Mouse (Mus musculus): ENCODE data around the gene Grik1.

Gene Grik1

DNA sequence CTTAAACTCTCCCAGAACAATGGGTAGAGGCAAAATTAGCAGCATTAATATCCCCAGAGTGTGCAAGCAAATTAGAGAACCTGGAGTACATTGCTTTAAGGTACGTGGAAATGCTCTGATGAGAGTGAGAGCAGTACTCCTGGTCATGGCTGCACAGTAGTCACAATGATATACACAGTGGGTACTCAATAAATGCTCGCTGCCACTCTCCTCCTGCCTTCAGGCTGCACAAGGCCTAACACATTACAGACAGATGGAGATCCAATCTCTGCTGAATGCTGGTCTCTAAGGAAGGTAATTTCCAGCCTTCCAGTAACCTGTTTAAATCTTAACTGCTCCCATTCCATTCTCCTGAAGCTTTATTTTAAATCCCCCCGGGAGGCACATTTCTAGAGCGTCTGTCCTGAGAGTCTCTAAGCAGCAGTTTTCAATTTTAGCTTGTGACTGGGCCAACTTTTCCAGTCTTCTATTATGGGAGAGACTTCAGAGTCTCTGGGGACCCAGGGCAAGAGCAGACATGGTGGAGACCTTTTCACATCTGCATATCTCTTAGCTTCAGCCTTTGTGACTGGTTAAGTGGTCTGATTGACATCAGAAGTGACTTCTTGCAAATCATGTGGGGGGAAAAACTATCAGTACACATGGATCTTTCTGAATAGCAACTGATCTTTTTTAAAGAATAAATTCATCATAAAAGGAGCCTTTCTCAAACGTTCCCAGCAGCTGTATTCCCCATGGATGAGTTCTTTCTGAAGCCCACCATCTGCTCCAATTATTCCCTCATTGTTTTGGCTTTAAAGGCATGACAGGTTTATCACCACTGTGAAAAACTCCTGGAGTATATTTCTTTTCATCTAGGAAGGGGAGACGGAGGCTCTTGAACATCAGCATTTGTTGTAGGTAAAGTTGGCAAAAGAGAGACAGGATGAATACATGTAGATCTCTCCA, 373.6 kb downstream of the Grik1 start:
- Histone ChIP-seq H3K27me3 (ENCODE audit: insufficient read depth, low read length) (no peaks in the 10 kb centered on the region), H3K4me1 (replicated peaks; ENCODE audit: low read depth, low read length) (no peaks in the 10 kb centered on the region), H3K9me3 (ENCODE audit: low read length) (no peaks in the 10 kb centered on the region), H3K36me3 (ENCODE audit: insufficient read depth, low read length) (no peaks in the 10 kb centered on the region), H3K4me3 (replicated peaks; ENCODE audit: low read length) (no peak overlapping the region)
- no peak for TF ChIP-seq NANOG (IDR thresholded peaks at IDR 0.05; ENCODE audit: borderline replicate concordance, low read length)

DNA sequence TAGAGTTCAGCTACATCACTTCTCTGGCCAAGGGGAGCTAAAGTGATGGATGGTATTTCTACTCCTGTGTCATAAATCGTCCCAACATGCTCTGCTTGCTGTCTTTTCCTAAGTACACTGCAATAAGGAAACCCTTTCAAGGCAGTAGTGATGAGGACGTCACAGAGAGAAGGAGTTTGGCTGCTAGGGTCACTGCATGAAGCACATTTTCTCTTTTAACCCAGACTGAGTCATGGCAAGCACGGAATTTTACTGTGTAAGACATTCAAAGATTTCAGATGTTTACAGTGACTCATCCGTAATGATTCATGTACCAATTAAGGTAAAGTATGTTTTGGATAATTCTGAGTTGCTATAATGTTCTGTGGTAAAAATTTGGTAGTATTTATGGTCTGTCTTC, 374.9 kb downstream of the Grik1 start:
- Histone ChIP-seq H3K4me3 (replicated peaks; ENCODE audit: low read length) (no peak overlapping the region), H3K27me3 (ENCODE audit: insufficient read depth, low read length) (no peaks in the 10 kb centered on the region), H3K4me1 (replicated peaks; ENCODE audit: low read depth, low read length) (no peaks in the 10 kb centered on the region), H3K9me3 (ENCODE audit: low read length) (no peaks in the 10 kb centered on the region), H3K36me3 (ENCODE audit: insufficient read depth, low read length) (no peaks in the 10 kb centered on the region)
- TF ChIP-seq POU5F1 (IDR thresholded peaks at IDR 0.05; ENCODE audit: borderline replicate concordance, low read length): no peak
- no peak for TF ChIP-seq CTCF (conservative IDR thresholded peaks at IDR 0.05; ENCODE audit: low read length)
- TF ChIP-seq NANOG (IDR thresholded peaks at IDR 0.05; ENCODE audit: borderline replicate concordance, low read length): no peak

DNA sequence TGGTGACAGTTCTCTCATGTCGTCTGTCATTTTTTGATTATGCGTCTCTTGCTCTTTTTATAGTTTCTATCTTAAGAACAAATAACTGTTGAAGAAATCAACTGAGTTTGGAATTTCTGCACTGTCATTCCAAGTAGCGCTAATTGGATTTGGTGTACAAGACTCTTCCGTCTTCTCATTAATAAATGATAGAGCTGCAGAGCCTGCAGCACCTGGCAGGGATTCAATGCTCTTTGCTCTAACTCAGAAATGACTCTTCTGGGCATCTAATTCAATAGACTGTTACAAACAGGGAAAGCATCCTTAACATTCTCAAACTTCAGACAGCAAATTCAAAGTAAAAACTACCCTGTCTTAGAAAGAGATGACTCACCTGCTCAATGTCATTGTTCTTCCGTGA, 376.3 kb downstream of the Grik1 start:
- no peak for TF ChIP-seq NANOG (IDR thresholded peaks at IDR 0.05; ENCODE audit: borderline replicate concordance, low read length)
- TF ChIP-seq CTCF (conservative IDR thresholded peaks at IDR 0.05; ENCODE audit: low read length): no peak
- TF ChIP-seq POU5F1 (IDR thresholded peaks at IDR 0.05; ENCODE audit: borderline replicate concordance, low read length): no peak
- H3K9me3 ChIP-seq (ENCODE audit: low read length): no peaks in the 10 kb centered on the region
- no peaks in the 10 kb centered on the region for H3K36me3 ChIP-seq (ENCODE audit: insufficient read depth, low read length)
- no peak overlapping the region for H3K4me3 ChIP-seq (replicated peaks; ENCODE audit: low read length)
- no peaks in the 10 kb centered on the region for H3K27me3 ChIP-seq (ENCODE audit: insufficient read depth, low read length)
- H3K4me1 ChIP-seq (replicated peaks; ENCODE audit: low read depth, low read length): no peaks in the 10 kb centered on the region

DNA sequence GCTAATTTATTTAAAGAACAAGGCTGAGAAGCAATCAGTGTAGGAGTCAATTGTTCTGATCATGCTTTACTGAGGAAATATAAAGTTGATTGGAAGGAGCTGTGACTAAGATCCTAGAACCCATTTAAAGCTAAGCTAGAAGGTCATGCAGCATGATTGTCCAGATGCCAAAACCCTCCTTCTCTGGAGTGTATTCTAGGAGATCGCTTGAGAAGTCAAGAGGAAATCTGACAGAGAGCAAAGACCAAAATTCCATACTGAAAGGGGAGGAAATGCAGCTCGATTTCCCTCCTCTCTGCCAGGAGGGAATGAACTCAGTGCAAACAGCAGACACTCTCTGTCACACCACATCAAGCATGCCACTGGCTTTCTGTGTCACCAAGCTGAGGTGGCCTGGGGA, 378.9 kb downstream of the Grik1 start:
- no peaks in the 10 kb centered on the region for H3K36me3 ChIP-seq (ENCODE audit: insufficient read depth, low read length)
- TF ChIP-seq NANOG (IDR thresholded peaks at IDR 0.05; ENCODE audit: borderline replicate concordance, low read length) (no peak), POU5F1 (IDR thresholded peaks at IDR 0.05; ENCODE audit: borderline replicate concordance, low read length) (no peak), CTCF (conservative IDR thresholded peaks at IDR 0.05; ENCODE audit: low read length) (no peak)

DNA sequence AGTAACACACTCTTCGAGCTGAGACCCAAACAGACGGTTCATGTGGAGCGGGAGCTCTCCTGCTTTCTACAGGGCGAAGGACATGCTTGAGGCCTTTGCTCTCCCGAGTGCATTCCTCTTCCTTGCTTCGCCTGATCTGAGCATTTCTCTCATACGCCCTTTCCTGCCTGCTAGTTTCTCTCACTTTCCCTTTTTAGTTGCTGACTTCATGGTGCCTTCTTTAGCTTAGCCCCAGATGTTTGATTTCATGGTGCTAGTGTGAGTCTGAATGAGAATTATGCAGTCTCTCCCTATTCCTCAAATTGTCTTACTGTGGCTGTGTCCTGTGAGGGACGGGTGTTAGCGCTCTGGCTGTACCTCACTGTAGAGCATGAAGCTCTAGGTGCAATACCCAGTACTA, 388.0 kb downstream of the Grik1 start:
- Histone ChIP-seq H3K4me3 (replicated peaks; ENCODE audit: low read length) (no peak overlapping the region), H3K4me1 (replicated peaks; ENCODE audit: low read depth, low read length) (no peaks in the 10 kb centered on the region), H3K36me3 (ENCODE audit: insufficient read depth, low read length) (no peaks in the 10 kb centered on the region), H3K9me3 (ENCODE audit: low read length) (no peaks in the 10 kb centered on the region; the same call in 1 of the 2 replicates), H3K27me3 (ENCODE audit: insufficient read depth, low read length) (no peaks in the 10 kb centered on the region)
- no peak for TF ChIP-seq POU5F1 (IDR thresholded peaks at IDR 0.05; ENCODE audit: borderline replicate concordance, low read length)
- no peak for TF ChIP-seq NANOG (IDR thresholded peaks at IDR 0.05; ENCODE audit: borderline replicate concordance, low read length)
- no peak for TF ChIP-seq CTCF (conservative IDR thresholded peaks at IDR 0.05; ENCODE audit: low read length)

More for the DNA sequence above, 378.9 kb downstream of the Grik1 start:
- Histone ChIP-seq H3K27me3 (ENCODE audit: insufficient read depth, low read length) (no peaks in the 10 kb centered on the region), H3K4me1 (replicated peaks; ENCODE audit: low read depth, low read length) (no peaks in the 10 kb centered on the region), H3K9me3 (ENCODE audit: low read length) (no peaks in the 10 kb centered on the region), H3K4me3 (replicated peaks; ENCODE audit: low read length) (no peak overlapping the region)

DNA sequence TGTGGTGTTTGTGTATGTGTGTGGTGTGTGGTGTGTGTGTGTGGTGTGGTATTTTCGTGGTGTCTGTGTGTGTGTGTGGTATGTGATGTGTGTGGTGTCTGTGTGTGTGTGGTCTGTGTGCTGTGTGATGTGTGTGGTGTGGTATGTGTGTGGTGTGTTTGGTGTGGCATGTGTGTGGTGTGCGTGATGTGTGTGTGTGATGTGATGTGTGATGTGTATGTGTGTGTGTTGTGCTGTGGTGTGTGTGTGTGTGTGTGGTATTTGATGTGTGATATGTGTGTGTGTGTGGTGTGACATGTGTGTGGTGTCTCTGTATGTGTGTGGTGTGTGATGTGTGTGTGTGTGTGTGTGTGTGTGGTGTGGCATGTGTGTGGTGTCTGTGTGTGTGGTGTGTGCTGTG, 388.9 kb downstream of the Grik1 start:
- Histone ChIP-seq H3K4me1 (replicated peaks; ENCODE audit: low read depth, low read length) (no peaks in the 10 kb centered on the region), H3K36me3 (ENCODE audit: insufficient read depth, low read length) (no peaks in the 10 kb centered on the region), H3K4me3 (replicated peaks; ENCODE audit: low read length) (no peak overlapping the region), H3K9me3 (ENCODE audit: low read length) (no peaks in the 10 kb centered on the region; the same call in 1 of the 2 replicates), H3K27me3 (ENCODE audit: insufficient read depth, low read length) (no peaks in the 10 kb centered on the region)
- TF ChIP-seq NANOG (IDR thresholded peaks at IDR 0.05; ENCODE audit: borderline replicate concordance, low read length) (no peak), CTCF (conservative IDR thresholded peaks at IDR 0.05; ENCODE audit: low read length) (no peak), POU5F1 (IDR thresholded peaks at IDR 0.05; ENCODE audit: borderline replicate concordance, low read length) (no peak)

DNA sequence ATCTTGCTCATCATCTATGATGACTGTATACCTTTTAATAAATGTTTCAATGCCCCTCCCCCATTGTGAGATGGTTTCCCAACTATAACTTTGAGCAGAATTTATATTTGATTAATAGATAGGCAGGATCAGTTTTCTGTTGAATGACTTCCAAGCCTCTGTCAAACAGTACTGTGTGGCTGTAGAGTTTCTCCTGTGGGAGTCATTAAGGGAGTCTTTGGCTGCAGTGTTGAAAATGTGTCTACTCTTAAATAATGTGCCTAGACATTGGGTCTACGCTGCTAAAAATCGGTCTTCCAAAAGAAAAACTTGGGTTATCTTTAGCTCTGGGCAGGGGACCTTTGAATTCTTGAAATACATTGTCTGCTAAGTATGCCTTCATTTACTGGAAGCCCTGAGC, 414.1 kb downstream of the Grik1 start:
- TF ChIP-seq POU5F1 (IDR thresholded peaks at IDR 0.05; ENCODE audit: borderline replicate concordance, low read length): no peak
- TF ChIP-seq NANOG (IDR thresholded peaks at IDR 0.05; ENCODE audit: borderline replicate concordance, low read length): no peak
- no peak for TF ChIP-seq CTCF (conservative IDR thresholded peaks at IDR 0.05; ENCODE audit: low read length)
- Histone ChIP-seq H3K36me3 (ENCODE audit: insufficient read depth, low read length) (no peaks in the 10 kb centered on the region), H3K4me1 (replicated peaks; ENCODE audit: low read depth, low read length) (no peaks in the 10 kb centered on the region), H3K4me3 (replicated peaks; ENCODE audit: low read length) (no peak overlapping the region), H3K9me3 (ENCODE audit: low read length) (no peaks in the 10 kb centered on the region), H3K27me3 (ENCODE audit: insufficient read depth, low read length) (no peaks in the 10 kb centered on the region)

DNA sequence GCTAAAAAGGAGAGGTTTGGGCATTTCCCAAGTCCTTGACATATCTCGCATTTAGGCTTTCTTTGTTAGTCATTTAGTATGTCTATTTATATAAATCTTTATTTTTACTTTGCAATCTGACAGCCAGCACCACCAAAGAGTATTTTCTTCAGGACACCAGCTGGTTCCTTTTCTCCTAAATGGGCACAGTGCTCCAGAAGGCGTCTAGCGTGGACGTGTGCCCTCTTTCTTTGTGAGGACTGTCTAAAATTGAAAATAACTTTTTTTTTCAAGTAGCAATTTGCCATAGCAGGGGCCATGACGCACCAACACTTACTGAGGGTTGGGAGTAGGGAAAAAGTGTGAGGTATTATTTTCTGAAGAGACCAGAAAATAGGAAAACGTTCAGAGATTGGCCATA, 425.5 kb downstream of the Grik1 start:
- no peaks in the 10 kb centered on the region for H3K36me3 ChIP-seq (ENCODE audit: insufficient read depth, low read length)
- no peak overlapping the region for H3K4me3 ChIP-seq (replicated peaks; ENCODE audit: low read length)
- TF ChIP-seq CTCF (conservative IDR thresholded peaks at IDR 0.05; ENCODE audit: low read length) (no peak), NANOG (IDR thresholded peaks at IDR 0.05; ENCODE audit: borderline replicate concordance, low read length) (no peak), POU5F1 (IDR thresholded peaks at IDR 0.05; ENCODE audit: borderline replicate concordance, low read length) (no peak)
- H3K9me3 ChIP-seq (ENCODE audit: low read length): no peaks in the 10 kb centered on the region
- no peaks in the 10 kb centered on the region for H3K27me3 ChIP-seq (ENCODE audit: insufficient read depth, low read length)
- H3K4me1 ChIP-seq (replicated peaks; ENCODE audit: low read depth, low read length): no peaks in the 10 kb centered on the region

DNA sequence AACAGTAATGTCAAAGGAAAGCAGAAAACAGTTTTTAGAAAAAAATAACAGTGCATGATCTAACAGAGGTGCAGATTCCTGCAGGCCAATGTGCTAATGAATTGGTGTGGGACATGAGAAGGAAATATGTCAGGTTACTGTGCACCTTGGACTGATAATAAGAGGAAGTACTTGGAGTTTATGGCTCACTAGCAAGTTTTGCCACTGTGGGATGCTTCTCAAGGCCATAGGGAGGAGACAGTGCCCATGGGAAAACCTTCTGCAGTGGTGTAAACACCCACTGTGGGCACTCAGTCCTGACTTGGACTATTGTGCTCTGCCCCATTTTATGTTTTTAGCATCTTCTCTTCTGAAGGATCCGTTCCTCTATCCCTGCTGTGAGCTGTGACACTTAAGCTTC, 428.3 kb downstream of the Grik1 start:
- Histone ChIP-seq H3K36me3 (ENCODE audit: insufficient read depth, low read length) (no peaks in the 10 kb centered on the region), H3K27me3 (ENCODE audit: insufficient read depth, low read length) (no peaks in the 10 kb centered on the region), H3K4me3 (replicated peaks; ENCODE audit: low read length) (no peak overlapping the region), H3K4me1 (replicated peaks; ENCODE audit: low read depth, low read length) (no peaks in the 10 kb centered on the region), H3K9me3 (ENCODE audit: low read length) (no peaks in the 10 kb centered on the region)
- no peak for TF ChIP-seq POU5F1 (IDR thresholded peaks at IDR 0.05; ENCODE audit: borderline replicate concordance, low read length)
